ENCODE assay signal across 10 mouse cellular contexts in genomic region chr6:34478036-34478435, GRCm38 (mm10). TPM values are rescaled to one million over a fixed set of nuclear protein-coding genes. Genes with fewer than 3 reads are reported as not detected.
DNase-seq lines count a peak whose midpoint lies in the region; ATAC-seq and TF ChIP-seq lines count a peak whose summit lies in the region.
"Had no signal": no experiment of that assay in that cellular context is flagged by ENCODE, and none has a peak within 500 bp of the region (broad histone marks: within the 10 kb centered on the region; RNA-seq: fewer than 3 reads in every experiment).

No protein-coding gene starts in this region.

- 91% methylated on average over 7 of the region's 7 CpGs for WGBS in heart, embryonic 13.5 days
- 60% methylated on average over 7 of the region's 7 CpGs for WGBS in hindbrain, embryonic 14.5 days
- WGBS in midbrain, embryonic 15.5 days, result 61% methylated on average over 7 of the region's 7 CpGs

- H3K36me3 ChIP-seq in heart, embryonic 13.5 days, result no peaks in the 10 kb centered on the region
- no peaks in the 10 kb centered on the region for H3K36me3 ChIP-seq in hindbrain, embryonic 14.5 days (replicated peaks; ENCODE audit: control insufficient read depth, insufficient read depth)
- no peaks in the 10 kb centered on the region for H3K36me3 ChIP-seq in midbrain, embryonic 15.5 days (replicated peaks)

- no peak overlapping the region for H3K27ac ChIP-seq in heart, embryonic 13.5 days (replicated peaks)
- H3K27ac ChIP-seq in cortical plate, adult 2 months (ENCODE audit: insufficient read depth, low read length), result peak overlapping the region; percentile 60
- H3K27ac ChIP-seq in hindbrain, embryonic 14.5 days, result no peak overlapping the region
- peak overlapping the region; percentile 1; the same call in 1 of the 2 replicates for H3K27ac ChIP-seq in midbrain, embryonic 15.5 days

- TF ChIP-seq POLR2A in cortical plate, adult 2 months (IDR thresholded peaks at IDR 0.05; ENCODE audit: extremely low read depth, insufficient read depth, low read length), result no peak

- no peak for TF ChIP-seq CTCF in cortical plate, adult 2 months (IDR thresholded peaks at IDR 0.05; ENCODE audit: extremely low read depth, insufficient read depth, low read length)

- peaks cover 51% of the 10 kb centered on the region for H3K4me1 ChIP-seq in heart, embryonic 13.5 days
- peaks cover 8% of the 10 kb centered on the region for H3K4me1 ChIP-seq in cortical plate, adult 2 months (ENCODE audit: control insufficient read depth, insufficient read depth, low read length)
- H3K4me1 ChIP-seq in hindbrain, embryonic 14.5 days (replicated peaks; ENCODE audit: control insufficient read depth, insufficient read depth, low read length), result peaks cover 45% of the 10 kb centered on the region
- H3K4me1 ChIP-seq in midbrain, embryonic 15.5 days, result peaks cover 44% of the 10 kb centered on the region

- peak overlapping the region; percentile 72 for H3K4me3 ChIP-seq in heart, embryonic 13.5 days
- H3K4me3 ChIP-seq in cortical plate, adult 2 months (ENCODE audit: insufficient read depth, low read length), result no peak overlapping the region
- H3K4me3 ChIP-seq in hindbrain, embryonic 14.5 days (replicated peaks; ENCODE audit: low read length), result 0 out of 2 replicates have a peak overlapping the region, but pooled peaks have one; percentile 5
- 0 out of 2 replicates have a peak overlapping the region, but pooled peaks have one; percentile 5 for H3K4me3 ChIP-seq in midbrain, embryonic 15.5 days
- H3K4me3 ChIP-seq: megakaryocyte, embryonic 14.5 days had no signal

- H3K9me3 ChIP-seq in heart, embryonic 13.5 days, result no peaks in the 10 kb centered on the region
- H3K9me3 ChIP-seq in hindbrain, embryonic 14.5 days (ENCODE audit: control insufficient read depth, low read length), result no peaks in the 10 kb centered on the region
- H3K9me3 ChIP-seq in midbrain, embryonic 15.5 days, result no peaks in the 10 kb centered on the region
- H3K9me3 ChIP-seq: megakaryocyte, embryonic 14.5 days had no signal

- H3K9ac ChIP-seq in heart, embryonic 13.5 days, result peak overlapping the region; percentile 24; the same call in 1 of the 2 replicates
- H3K9ac ChIP-seq in hindbrain, embryonic 14.5 days, result 0 out of 2 replicates have a peak overlapping the region, but pooled peaks have one; percentile 17
- no peak overlapping the region for H3K9ac ChIP-seq in midbrain, embryonic 15.5 days

- DNase-seq in heart, postnatal 25 days (ENCODE audit: low spot score), result no peak
- DNase-seq in hindbrain, embryonic 14.5 days (ENCODE audit: low spot score), result no peak
- no peak for DNase-seq in cerebellum, postnatal 4 days (ENCODE audit: low spot score in 2 of 2)
- DNase-seq in MN1 (ENCODE audit: low spot score), result no peak
- no peak for DNase-seq in Muller cell, postnatal 12 days (ENCODE audit: inconsistent ontology term)
- DNase-seq: adrenal gland, postnatal 25 days had no signal

- no peaks in the 10 kb centered on the region for H3K27me3 ChIP-seq in heart, embryonic 13.5 days (replicated peaks)
- H3K27me3 ChIP-seq in hindbrain, embryonic 14.5 days (ENCODE audit: control insufficient read depth, insufficient read depth, low read length), result no peaks in the 10 kb centered on the region
- no peaks in the 10 kb centered on the region for H3K27me3 ChIP-seq in midbrain, embryonic 15.5 days (replicated peaks)
- H3K27me3 ChIP-seq: megakaryocyte, embryonic 14.5 days had no signal

- no peak for ATAC-seq in heart, embryonic 13.5 days (ENCODE audit: extremely low read depth, insufficient number of reproducible peaks, low FRiP score, low TSS enrichment)
- no peak for ATAC-seq in hindbrain, embryonic 14.5 days (ENCODE audit: low FRiP score)
- no peak for ATAC-seq in midbrain, embryonic 15.5 days (replicated peaks)

- intact Hi-C loops in heart, postnatal 25 days (cut with DNase I), result loop anchor here (5.0 kb wide), 1 partner anchor 434 kb away; the partner anchor contains the start of gene Wdr91

- H3K4me2 ChIP-seq in heart, embryonic 13.5 days, result peak overlapping the region; percentile 93
- H3K4me2 ChIP-seq in hindbrain, embryonic 14.5 days (replicated peaks), result peak overlapping the region; percentile 47
- peak overlapping the region; percentile 40 for H3K4me2 ChIP-seq in midbrain, embryonic 15.5 days

RNA-seq across cellular contexts. Expression of gene Bpgm, which starts 2.0 kb away (rescaled TPM):
- polyA plus RNA-seq in heart, embryonic 13.5 days (2015; fragmentation: Nextera tagmentation; extraction: Ambion mirVana), result 69.1 and 111 TPM in 2 replicates
- 100 to 1,000 TPM in 1 of 2 experiments, 10 to 100 TPM in 1; 63.5 to 103 TPM for total RNA-seq in heart, postnatal 25 days (2021)
- polyA plus RNA-seq in cortical plate, adult 2 months (2012; rRNA removed), result 91.0 and 91.1 TPM in 2 replicates
- polyA plus RNA-seq in hindbrain, embryonic 14.5 days (2014; fragmentation: Nextera tagmentation; extraction: Ambion mirVana), result 85.2 and 86.1 TPM in 2 replicates
- polyA plus RNA-seq in midbrain, embryonic 15.5 days (2015; fragmentation: Nextera tagmentation; extraction: Ambion mirVana), result 97.1 and 102 TPM in 2 replicates

Comparison
In these comparisons a context has a peak if more than half of its experiments do, and no peak if none do; other contexts are left out.
1. H3K27ac ChIP-seq: peak in cortical plate, adult 2 months (single experiment) and midbrain, embryonic 15.5 days (single experiment); none in heart, embryonic 13.5 days (single experiment) and hindbrain, embryonic 14.5 days (single experiment).
2. H3K4me2 ChIP-seq: peak in every context shown above with its lines; median percentile 93 in heart, embryonic 13.5 days; 47 in hindbrain, embryonic 14.5 days; 40 in midbrain, embryonic 15.5 days.